Mouse (Mus musculus) bone marrow, adult 2 months (tissue): ENCODE data around the gene Pdgfc. TPM values are rescaled to one million over a fixed set of nuclear protein-coding genes. Genes with fewer than 3 reads are reported as not detected.

Source experiments
- H3K27ac ChIP-seq: fragments of 200-500 bp; 2 replicates; pipeline ENCODE4 v1.5.1; 2012; ENCODE audit warnings: low read depth, mild to moderate bottlenecking, control low read depth, inconsistent platforms, low read length; ENCODE audit not compliant: control insufficient read depth, poor library complexity, insufficient read depth
- H3K4me1 ChIP-seq: fragments of 200-500 bp; 2 replicates; pipeline ENCODE4 v1.6.1; 2011; ENCODE audit warnings: low read length; ENCODE audit not compliant: control insufficient read depth, insufficient read depth
- H3K4me3 ChIP-seq: fragments of 200-500 bp; replicated peaks from 2 replicates; pipeline ENCODE3; 2011; ENCODE audit warnings: mild to moderate bottlenecking, low read depth, low read length, control low read depth; ENCODE audit not compliant: control insufficient read depth
- CTCF ChIP-seq: fragments of 200-500 bp; IDR thresholded peaks from 2 replicates; pipeline ENCODE4 v1.5.1; 2011; ENCODE audit warnings: low read length, control low read depth; ENCODE audit not compliant: control insufficient read depth, insufficient read depth
- POLR2A ChIP-seq: fragments of 200-500 bp; IDR thresholded peaks from 2 replicates; pipeline ENCODE4 v1.6.1; 2011; ENCODE audit warnings: low read depth, mild to moderate bottlenecking, control low read depth, low read length, borderline replicate concordance; ENCODE audit not compliant: control insufficient read depth
- WGBS: fragments of 180-500 bp; shearing (Covaris S2); methylation state at CpG from one replicate; pipeline ENCODE4 v1.1.7; 2018; 5-methylcytosine and 5-hydroxymethylcytosine counted together
- polyA plus RNA-seq: library from polyadenylated mRNA; stranded (reverse); fragments of >200 nt; gene quantifications from 2 replicates; pipeline ENCODE4 v1.2.4, GENCODE M21; 2011; ENCODE audit warnings: low replicate concordance; ENCODE audit not compliant: missing spikeins, insufficient read depth, insufficient read length

Gene Pdgfc
- polyA plus RNA-seq, 1 experiment = 1.8 TPM

- Histone ChIP-seq H3K4me1 (no peaks in the 10 kb centered on the region), H3K4me3 (no peak overlapping the region), H3K27ac (no peak overlapping the region)
- 63% methylated on average over 1 of the region's 1 CpGs for WGBS
- TF ChIP-seq POLR2A = no peak
- no peak for TF ChIP-seq CTCF
These were observed 12.6 kb upstream of the Pdgfc start for GRCm38 (mm10) chr3:81023568-81023967.

DNA sequence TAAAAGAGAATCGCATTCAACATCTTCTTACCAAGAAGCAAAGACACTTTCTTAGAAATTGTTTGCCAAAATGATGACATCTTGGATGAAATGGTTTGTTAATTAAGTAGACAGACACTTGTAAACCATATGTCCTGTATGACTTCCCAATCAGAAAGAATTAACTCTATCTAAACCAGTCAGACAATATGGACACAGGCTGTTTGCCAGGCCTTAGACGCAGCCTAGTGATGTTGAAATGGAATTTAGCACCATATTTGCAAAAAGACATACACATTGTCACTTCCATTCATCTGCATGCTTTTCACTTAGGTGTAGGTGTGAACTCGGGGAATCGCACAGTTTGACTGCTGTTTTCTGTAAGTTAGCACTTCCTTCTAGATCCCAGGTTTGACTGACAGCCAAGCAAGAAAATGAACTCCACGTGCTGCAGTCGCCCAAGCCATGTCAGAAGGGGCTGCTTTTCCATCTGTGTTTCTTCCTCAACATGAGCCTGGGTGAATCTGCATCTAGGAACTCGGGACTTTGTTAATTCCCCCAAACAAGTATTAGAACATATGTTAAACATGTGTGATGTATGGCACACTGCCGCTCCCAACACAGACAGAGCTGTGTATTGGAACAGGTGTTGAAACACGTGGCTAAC lies 10.5 kb upstream of the Pdgfc start:
- 68% methylated on average over 9 of the region's 9 CpGs for WGBS
- TF ChIP-seq POLR2A (no peak), CTCF (no peak)
- Histone ChIP-seq H3K4me1 (no peaks in the 10 kb centered on the region), H3K27ac (no peak overlapping the region), H3K4me3 (no peak overlapping the region)

DNA sequence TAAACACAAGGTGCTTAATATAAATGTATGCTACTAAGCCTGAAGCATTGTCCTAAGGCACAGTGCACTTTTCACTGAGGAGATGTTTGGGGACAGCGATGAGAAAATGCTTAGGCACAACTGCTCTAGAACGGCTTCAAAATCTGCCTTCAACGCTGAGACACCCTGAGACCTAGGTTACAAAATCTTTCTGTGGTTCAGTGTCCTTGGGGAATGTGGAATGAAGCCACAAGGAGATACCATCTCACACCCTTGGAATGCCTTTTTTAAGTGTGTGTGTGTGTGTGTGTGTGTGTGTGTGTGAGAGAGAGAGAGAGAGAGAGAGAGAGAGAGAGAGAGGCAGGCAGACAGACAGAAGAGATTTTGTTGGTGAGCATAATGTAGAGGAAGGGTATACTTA lies 7.9 kb upstream of the Pdgfc start:
- no peaks in the 10 kb centered on the region for H3K4me1 ChIP-seq
- no peak overlapping the region for H3K27ac ChIP-seq
- TF ChIP-seq CTCF (no peak), POLR2A (no peak)
- no peak overlapping the region for H3K4me3 ChIP-seq
- WGBS = 82% methylated on average over 3 of the region's 3 CpGs

DNA sequence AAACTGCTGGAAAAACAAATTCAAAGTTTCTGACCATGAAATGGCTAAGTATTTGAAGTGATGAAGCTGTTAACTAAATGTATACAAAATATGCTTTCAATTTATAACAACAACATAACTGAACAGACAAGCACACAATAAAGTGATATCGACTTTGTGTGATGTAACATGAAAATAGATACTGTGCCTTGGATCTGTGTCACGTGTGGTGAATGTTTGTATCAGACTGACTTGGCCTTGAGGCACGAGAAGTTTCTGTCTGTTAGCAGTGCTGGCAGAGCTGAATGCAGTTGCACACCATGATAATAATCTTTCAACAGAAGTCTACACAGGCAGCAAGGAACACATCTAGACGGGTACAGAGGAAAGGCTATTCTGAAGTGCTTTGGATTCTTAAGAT lies 6.9 kb upstream of the Pdgfc start:
- no peaks in the 10 kb centered on the region for H3K4me1 ChIP-seq
- WGBS = 70% methylated on average over 4 of the region's 4 CpGs
- no peak overlapping the region for H3K27ac ChIP-seq
- H3K4me3 ChIP-seq = no peak overlapping the region
- TF ChIP-seq POLR2A (no peak), CTCF (no peak)

GRCm38 (mm10) chr3:81029909-81030308 lies 6.3 kb upstream of the Pdgfc start:
- H3K4me1 ChIP-seq = no peaks in the 10 kb centered on the region
- TF ChIP-seq POLR2A (no peak), CTCF (no peak)
- H3K27ac ChIP-seq = no peak overlapping the region
- H3K4me3 ChIP-seq = no peak overlapping the region
- WGBS = 78% methylated on average over 3 of the region's 3 CpGs

DNA sequence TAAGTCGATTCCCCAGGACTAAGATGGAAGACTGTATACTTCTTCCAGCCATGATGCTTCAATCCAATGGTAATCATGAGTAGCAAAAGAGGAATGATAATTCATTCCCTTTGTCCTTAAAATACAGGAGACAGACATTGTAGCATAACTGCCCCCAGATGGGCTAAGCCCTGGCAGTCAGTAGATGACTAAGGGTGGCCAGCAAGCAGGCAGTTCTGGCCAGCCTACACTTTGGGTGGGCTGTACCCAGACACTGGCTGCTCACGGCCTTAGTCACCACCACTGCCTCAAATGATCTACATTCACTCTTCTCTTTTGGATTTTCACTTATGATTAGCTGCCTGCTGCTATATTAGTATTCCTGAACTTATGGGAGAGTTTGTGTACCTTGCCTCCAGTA lies 5.9 kb upstream of the Pdgfc start:
- Histone ChIP-seq H3K4me3 (no peak overlapping the region), H3K4me1 (no peaks in the 10 kb centered on the region), H3K27ac (no peak overlapping the region)
- WGBS = 69% methylated on average over 2 of the region's 2 CpGs
- TF ChIP-seq CTCF (no peak), POLR2A (no peak)

GRCm38 (mm10) chr3:81032014-81032413 lies 4.2 kb upstream of the Pdgfc start:
- Histone ChIP-seq H3K4me3 (no peak overlapping the region), H3K4me1 (no peaks in the 10 kb centered on the region), H3K27ac (no peak overlapping the region)
- TF ChIP-seq POLR2A (no peak), CTCF (no peak)
- WGBS = 73% methylated on average over 4 of the region's 4 CpGs

DNA sequence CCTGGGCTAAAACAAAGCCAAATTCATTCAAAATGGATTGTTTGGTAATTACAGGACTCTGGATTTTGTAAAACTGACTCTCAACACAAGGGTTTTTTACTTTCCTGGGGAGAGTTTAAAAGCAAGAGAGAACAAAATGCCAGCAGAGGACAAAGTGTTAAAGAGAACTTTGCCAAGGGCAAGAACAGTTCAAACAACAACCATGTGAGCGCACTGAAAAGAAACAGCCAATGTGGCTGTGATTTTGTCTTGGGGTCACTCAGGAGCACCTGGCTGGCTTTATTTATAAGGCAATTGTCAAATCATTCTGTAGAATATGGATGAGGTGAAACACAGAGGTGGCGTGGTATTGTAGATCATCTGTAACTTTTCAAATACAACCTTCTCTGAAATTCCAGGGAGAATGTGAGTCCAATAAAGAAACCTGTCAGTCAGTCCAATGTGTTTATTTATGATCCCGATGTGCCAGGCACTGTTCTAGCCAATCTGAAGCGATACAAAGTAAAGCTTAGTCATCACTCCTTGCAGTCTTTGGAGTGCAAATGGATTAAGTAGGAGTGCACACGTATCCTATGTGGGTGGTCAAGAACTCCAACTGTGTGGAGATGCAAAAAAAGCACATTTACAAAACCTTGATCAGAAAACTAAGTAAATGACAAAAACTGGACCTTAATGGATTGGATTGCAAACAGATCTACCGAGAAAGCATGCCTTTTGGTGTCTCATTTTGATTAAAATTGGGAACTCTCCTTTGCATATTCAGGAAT lies 1.7 kb upstream of the Pdgfc start:
- Histone ChIP-seq H3K4me1 (no peaks in the 10 kb centered on the region), H3K4me3 (no peak overlapping the region), H3K27ac (no peak overlapping the region)
- 81% methylated on average over 6 of the region's 6 CpGs for WGBS
- TF ChIP-seq POLR2A = no peak
- TF ChIP-seq CTCF = no peak
